Mouse (Mus musculus) heart, embryonic 16.5 days (tissue): ENCODE results near the gene Tmem107. TPM values are rescaled to one million over a fixed set of nuclear protein-coding genes. Genes with fewer than 3 reads are reported as not detected.

Source experiments
- ATAC-seq: fragments of 200-750 bp; cut with Nextera tagmentation; replicated peaks from 2 replicates; pipeline ENCODE4 v1.8.0; 2017; ENCODE audit warnings: moderate number of reproducible peaks; ENCODE audit not compliant: insufficient read depth, low FRiP score; ENCODE audit errors: extremely low read depth
- H3K27ac ChIP-seq: fragments of 300-500 bp; sonication (generic); 2 replicates; pipeline ENCODE4 v1.5.1; 2014; ENCODE audit warnings: mild to moderate bottlenecking, low read length, control low read depth, moderate library complexity
- H3K27me3 ChIP-seq: fragments of 300-500 bp; sonication (generic); 2 replicates; pipeline ENCODE4 v1.6.1; 2014; ENCODE audit warnings: low read length, mixed read lengths; ENCODE audit not compliant: control insufficient read depth, insufficient read depth
- H3K36me3 ChIP-seq: fragments of 300-500 bp; sonication (generic); 2 replicates; pipeline ENCODE4 v1.6.1; 2014; ENCODE audit not compliant: control insufficient read depth, insufficient read depth
- H3K4me1 ChIP-seq: fragments of 300-500 bp; sonication (generic); 2 replicates; pipeline ENCODE4 v1.6.1; 2014; ENCODE audit warnings: low read length, mixed read lengths; ENCODE audit not compliant: control insufficient read depth, insufficient read depth
- H3K4me2 ChIP-seq: fragments of 300-500 bp; sonication (generic); 2 replicates; pipeline ENCODE4 v1.6.1; 2014; ENCODE audit warnings: low read depth, mild to moderate bottlenecking, control low read depth, low read length
- H3K4me3 ChIP-seq: fragments of 300-500 bp; sonication (generic); 2 replicates; pipeline ENCODE4 v1.5.1; 2014; ENCODE audit warnings: mild to moderate bottlenecking, control low read depth, low read length
- H3K9ac ChIP-seq: fragments of 300-500 bp; sonication (generic); 2 replicates; pipeline ENCODE4 v1.6.1; 2014; ENCODE audit warnings: low read length, control low read depth
- H3K9me3 ChIP-seq: fragments of 300-500 bp; sonication (generic); replicated peaks from 2 replicates; pipeline ENCODE4 v1.6.1; 2016; ENCODE audit warnings: low read length; ENCODE audit not compliant: control insufficient read depth
- WGBS: fragments of 180-500 bp; shearing (Covaris S2); extraction: QIAGEN DNeasy Blood & Tissue Kit; methylation state at CpG from one replicate; pipeline ENCODE4 v1.1.7; 2014; 5-methylcytosine and 5-hydroxymethylcytosine counted together
- polyA plus RNA-seq: library from polyadenylated mRNA; unstranded; fragments of >200 nt; fragmentation: Nextera tagmentation; extraction: Ambion mirVana; gene quantifications from 2 replicates; pipeline ENCODE4 v1.2.1, GENCODE M21; 2015

The Tmem107 gene
- polyA plus RNA-seq, 1 experiment from 2014 or later = 43.3 TPM

DNA sequence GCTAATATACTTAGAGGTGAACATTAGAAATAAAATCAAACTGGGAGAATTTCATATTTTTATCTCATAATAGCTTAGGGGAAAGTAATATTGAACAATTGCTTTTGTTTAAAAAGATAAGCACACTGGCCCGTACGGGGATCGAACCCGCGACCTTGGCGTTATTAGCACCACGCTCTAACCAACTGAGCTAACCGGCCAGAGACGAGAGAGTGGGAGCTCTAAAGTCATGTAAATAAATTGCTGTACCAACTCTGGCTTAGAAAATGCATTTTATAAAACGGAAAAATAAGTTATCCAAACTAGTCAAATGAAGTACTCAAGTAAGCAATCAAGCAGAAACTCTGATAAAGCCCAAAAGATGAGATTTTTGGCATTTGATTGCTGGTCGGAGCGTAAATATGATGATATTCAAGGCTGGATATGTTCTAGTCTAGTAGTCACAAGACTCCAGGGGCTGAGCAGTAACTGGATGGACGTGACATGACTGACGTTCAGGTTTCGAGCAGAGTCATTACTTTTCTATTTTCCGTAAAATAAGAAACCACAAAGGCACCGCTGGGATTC is 8.3 kb upstream of the Tmem107 start:
- ATAC-seq = no peak
- Histone ChIP-seq H3K36me3 (no peaks in the 10 kb centered on the region), H3K4me3 (peak overlapping the region; percentile 92), H3K4me2 (peak overlapping the region; percentile 81), H3K4me1 (peaks cover 39% of the 10 kb centered on the region), H3K9ac (peak overlapping the region; percentile 18; the same call in 1 of the 2 replicates), H3K27ac (peak overlapping the region; percentile 56), H3K9me3 (no peaks in the 10 kb centered on the region), H3K27me3 (no peaks in the 10 kb centered on the region)
- WGBS = 1% methylated on average over 17 of the region's 17 CpGs

DNA sequence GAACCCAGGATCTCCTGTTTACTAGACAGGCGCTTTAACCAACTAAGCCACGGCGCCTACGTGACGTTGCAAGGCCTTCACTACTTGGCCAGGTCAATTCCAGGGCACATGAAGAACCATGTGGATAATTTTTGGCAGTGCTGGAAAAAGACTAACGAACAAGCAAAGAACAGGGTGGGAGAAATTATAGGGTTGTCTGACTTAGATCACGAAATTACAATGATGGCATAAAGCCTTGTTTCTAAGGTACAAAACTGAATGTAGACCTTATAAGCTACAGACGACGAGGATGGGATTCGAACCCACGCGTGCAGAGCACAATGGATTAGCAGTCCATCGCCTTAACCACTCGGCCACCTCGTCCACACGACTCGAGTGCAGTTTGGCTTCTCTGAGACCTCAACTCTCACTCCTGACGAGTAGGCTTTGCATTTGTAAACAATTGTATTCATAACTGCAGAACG is 7.8 kb upstream of the Tmem107 start:
- Histone ChIP-seq H3K4me1 (peaks cover 44% of the 10 kb centered on the region), H3K27me3 (no peaks in the 10 kb centered on the region), H3K4me3 (peak overlapping the region; percentile 92), H3K27ac (peak overlapping the region; percentile 90), H3K9ac (peak overlapping the region; percentile 73), H3K36me3 (no peaks in the 10 kb centered on the region), H3K4me2 (peak overlapping the region; percentile 82), H3K9me3 (no peaks in the 10 kb centered on the region)
- ATAC-seq = peak; percentile 50
- under 1% methylated on average over 19 of the region's 19 CpGs for WGBS

DNA sequence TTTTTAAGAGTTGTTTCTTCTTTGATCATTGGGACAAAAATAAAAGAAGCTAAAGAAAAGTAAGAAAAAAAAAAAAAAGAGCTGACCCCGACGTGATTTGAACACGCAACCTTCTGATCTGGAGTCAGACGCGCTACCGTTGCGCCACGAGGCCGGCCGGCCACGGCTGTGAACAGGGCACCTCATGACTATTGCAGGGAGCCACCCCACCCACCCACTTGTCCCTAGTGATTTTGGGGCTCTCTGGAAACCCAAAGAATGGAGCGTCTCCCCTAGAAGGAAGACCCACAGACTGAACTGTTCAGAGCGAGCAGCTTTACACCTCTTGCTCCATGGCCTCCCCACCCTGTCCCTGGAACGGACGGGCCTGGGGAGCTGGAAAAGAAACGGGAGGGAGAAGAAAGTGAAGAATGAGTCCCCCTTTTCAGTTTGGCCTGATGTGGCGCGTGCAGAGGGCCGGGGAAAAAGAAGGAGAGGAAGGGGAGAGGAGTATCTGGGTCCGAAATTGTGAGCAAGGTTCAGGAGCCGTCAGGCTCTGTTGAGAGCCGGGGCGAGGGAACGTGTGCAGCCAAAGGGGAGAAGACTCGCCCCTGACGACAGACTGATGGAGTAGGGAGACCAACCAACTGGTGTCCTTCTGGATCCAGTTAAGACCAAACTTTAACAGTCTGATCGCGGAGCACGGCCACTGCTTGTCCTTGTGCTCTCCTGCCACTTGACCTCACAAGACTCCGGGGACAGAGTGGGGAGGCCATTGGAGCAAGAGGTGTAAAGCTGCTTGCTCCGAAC is 7.0 kb upstream of the Tmem107 start:
- Histone ChIP-seq H3K4me1 (peaks cover 38% of the 10 kb centered on the region), H3K4me2 (peak overlapping the region; percentile 82), H3K9ac (peak overlapping the region; percentile 85), H3K36me3 (no peaks in the 10 kb centered on the region), H3K27ac (peak overlapping the region; percentile 90), H3K4me3 (peak overlapping the region; percentile 92), H3K27me3 (no peaks in the 10 kb centered on the region), H3K9me3 (no peaks in the 10 kb centered on the region)
- peak; percentile 30 for ATAC-seq
- under 1% methylated on average over 31 of the region's 31 CpGs for WGBS

DNA sequence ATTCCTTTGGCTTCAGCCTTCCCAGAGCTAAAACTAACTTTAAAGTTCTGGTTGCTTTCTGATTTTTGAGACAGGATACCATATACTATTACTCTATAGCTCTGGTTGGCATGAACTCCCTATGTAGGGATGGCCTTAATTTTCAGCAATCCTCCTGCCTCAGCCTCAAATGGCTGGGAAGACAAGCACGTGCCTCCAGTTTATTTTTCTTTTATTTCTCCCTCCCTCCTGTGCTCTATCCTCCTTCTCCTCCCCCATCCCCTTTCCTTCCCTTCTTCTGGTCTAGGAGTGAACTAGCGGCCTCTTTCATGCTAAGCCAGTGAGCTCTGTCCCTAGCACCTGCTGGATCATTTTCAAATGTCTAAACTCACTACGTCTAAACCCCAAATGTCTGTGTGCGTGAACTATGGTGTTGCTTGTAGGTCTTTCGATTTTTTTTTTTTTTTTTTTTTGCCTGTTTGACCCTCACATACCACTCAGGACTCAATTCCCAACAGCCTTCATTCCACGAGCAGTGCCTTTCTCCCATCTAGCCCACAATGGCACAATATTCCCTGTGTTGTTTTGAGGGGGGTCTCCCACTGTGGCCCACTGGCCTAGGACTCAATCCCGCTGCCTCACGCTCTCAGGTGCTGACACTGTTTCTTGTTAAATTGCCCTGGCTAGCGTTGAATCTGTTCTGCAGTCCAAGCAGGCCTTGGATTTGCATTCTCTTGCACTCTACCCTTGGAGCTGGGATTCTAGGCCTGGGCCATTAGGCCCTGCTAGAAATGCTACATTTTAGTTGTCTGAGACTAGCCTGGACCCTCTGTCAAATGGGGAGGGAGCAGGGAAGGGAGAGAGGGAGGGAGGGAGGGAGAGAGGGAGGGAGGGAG is 6.1 kb upstream of the Tmem107 start:
- H3K36me3 ChIP-seq = no peaks in the 10 kb centered on the region
- ATAC-seq = no peak
- H3K4me1 ChIP-seq = peaks cover 36% of the 10 kb centered on the region
- H3K27ac ChIP-seq = peak overlapping the region; percentile 89
- H3K4me3 ChIP-seq = peak overlapping the region; percentile 92
- H3K9me3 ChIP-seq = no peaks in the 10 kb centered on the region
- H3K9ac ChIP-seq = peak overlapping the region; percentile 85
- WGBS = 69% methylated on average over 9 of the region's 9 CpGs
- no peaks in the 10 kb centered on the region for H3K27me3 ChIP-seq
- H3K4me2 ChIP-seq = peak overlapping the region; percentile 82

DNA sequence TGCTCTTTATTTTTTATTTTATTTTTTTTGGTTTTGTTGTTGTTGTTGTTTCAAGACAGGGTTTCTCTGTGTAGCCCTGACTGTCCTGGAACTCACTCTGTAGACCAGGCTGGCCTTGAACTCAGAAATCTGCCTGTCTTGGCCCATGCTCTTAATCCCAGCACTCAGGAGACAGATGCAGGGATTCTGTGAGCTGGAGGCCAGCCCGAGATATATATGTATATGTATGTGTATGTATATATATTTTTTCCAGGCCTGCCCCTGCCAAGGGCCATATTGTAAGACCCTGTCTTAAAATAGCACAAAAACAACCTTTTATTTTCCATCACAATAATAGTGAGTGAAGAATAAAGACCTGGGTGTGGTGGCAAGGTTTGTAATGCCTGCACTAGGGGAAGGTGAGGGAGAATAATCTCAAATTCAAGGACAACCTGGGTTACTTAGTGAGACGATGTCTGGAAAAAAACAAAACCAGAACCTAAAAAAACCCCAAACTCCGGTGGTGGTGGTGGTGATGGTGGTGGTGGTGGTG is 5.1 kb upstream of the Tmem107 start:
- Histone ChIP-seq H3K4me1 (peaks cover 40% of the 10 kb centered on the region), H3K27ac (no peak overlapping the region), H3K9me3 (no peaks in the 10 kb centered on the region), H3K4me3 (peak overlapping the region; percentile 44; the same call in 1 of the 2 replicates), H3K36me3 (no peaks in the 10 kb centered on the region), H3K4me2 (peak overlapping the region; percentile 76), H3K27me3 (no peaks in the 10 kb centered on the region), H3K9ac (no peak overlapping the region)
- 75% methylated on average over 3 of the region's 3 CpGs for WGBS
- ATAC-seq = no peak

DNA sequence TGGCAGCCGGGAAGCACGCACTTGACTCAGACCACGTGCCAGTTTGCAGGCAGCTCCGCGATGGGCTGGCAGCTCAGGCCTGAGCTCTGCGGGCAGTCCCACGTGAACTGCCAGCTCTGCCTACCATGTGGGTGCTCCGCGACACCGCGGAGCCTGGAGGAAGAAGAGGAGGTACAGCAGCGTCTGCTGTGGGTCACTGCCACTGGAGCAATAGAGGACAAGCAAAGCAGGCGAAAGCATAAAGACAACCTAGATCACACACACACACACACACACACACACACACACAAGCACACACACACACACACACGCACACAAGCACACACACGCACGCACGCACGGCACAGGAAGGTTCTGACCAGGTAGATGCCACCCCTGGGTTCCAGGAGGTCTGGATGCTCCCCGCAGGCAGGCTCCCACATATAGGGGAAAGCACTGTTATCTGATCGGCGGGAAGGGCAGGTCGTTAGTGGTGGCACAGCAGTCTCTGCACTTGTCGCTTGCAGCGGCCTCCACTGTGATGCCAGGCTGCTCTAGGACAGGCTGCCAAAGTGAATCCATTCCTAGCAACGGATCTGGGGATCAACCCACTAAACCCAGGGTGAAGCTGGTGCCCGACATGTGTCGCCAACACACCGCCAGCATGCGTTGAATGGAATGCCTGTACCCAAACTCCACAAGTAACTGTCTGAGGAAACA is 4.3 kb upstream of the Tmem107 start:
- Histone ChIP-seq H3K27me3 (no peaks in the 10 kb centered on the region), H3K36me3 (no peaks in the 10 kb centered on the region), H3K4me3 (peak overlapping the region; percentile 44), H3K9me3 (no peaks in the 10 kb centered on the region), H3K4me1 (peaks cover 41% of the 10 kb centered on the region), H3K4me2 (peak overlapping the region; percentile 76), H3K9ac (peak overlapping the region; percentile 66), H3K27ac (peak overlapping the region; percentile 47)
- 3% methylated on average over 29 of the region's 29 CpGs for WGBS
- no peak for ATAC-seq

DNA sequence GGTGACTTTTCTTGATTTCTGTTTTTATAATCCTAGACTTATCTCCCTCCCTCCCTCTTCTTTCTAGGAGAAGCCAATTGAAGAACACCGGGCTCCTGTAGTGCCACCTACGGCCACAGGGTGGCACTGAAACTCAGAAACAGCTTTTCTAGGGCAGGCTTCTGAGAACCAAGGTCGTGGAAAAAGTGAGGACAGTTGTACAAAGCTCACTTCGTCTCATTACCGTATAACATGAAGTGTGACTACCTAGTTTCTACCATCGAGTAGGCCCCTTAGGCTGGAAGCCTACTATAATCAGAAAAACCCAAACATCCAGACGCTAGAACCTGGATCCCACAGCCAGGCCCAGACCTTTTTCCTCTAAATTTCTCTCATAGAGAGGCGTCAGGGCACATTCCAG is 3.6 kb upstream of the Tmem107 start:
- peak overlapping the region; percentile 44 for H3K4me3 ChIP-seq
- no peaks in the 10 kb centered on the region for H3K27me3 ChIP-seq
- H3K36me3 ChIP-seq = no peaks in the 10 kb centered on the region
- H3K9ac ChIP-seq = peak overlapping the region; percentile 66
- no peaks in the 10 kb centered on the region for H3K9me3 ChIP-seq
- peaks cover 38% of the 10 kb centered on the region for H3K4me1 ChIP-seq
- no peak; the same call in 1 of the 2 replicates for ATAC-seq
- H3K27ac ChIP-seq = peak overlapping the region; percentile 94
- H3K4me2 ChIP-seq = peak overlapping the region; percentile 76
- WGBS = 5% methylated on average over 8 of the region's 8 CpGs

DNA sequence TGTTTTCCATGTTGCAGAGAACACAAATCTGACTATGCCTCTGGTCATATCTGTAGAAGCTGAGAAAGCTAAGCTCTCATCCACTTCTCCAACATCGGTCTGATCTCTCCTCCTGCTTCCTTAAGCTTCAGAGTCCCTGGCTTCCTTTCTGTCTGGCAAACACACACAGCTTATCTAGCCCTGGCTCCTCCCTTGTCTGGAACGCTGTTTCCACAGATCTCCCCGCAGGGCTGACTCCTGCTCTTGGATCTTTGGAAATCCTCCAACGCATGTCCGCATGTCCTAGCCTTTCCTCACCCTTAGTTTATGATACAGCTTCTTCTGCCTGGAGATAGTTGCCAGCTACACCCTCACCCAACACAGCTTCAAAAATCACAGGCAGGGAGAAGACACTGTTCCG is 3.0 kb upstream of the Tmem107 start:
- H3K27me3 ChIP-seq = no peaks in the 10 kb centered on the region
- H3K27ac ChIP-seq = peak overlapping the region; percentile 94
- no peaks in the 10 kb centered on the region for H3K9me3 ChIP-seq
- peak overlapping the region; percentile 76 for H3K4me2 ChIP-seq
- no peaks in the 10 kb centered on the region for H3K36me3 ChIP-seq
- H3K4me1 ChIP-seq = peaks cover 42% of the 10 kb centered on the region
- WGBS = 13% methylated on average over 6 of the region's 6 CpGs
- peak overlapping the region; percentile 41; the same call in 1 of the 2 replicates for H3K9ac ChIP-seq
- H3K4me3 ChIP-seq = no peak overlapping the region; the same call in 1 of the 2 replicates
- ATAC-seq = 0 out of 2 replicates have a peak, but pooled peaks have one; percentile 4
